Mouse (Mus musculus) lung, postnatal 0 days (tissue): ENCODE measurements around the gene 0610009B22Rik. TPM values are rescaled to one million over a fixed set of nuclear protein-coding genes. Genes with fewer than 3 reads are reported as not detected.
"Not testable (repeated sequence)": the region's sequence is repeated elsewhere in the genome, so short reads cannot be mapped to it uniquely, and the experiment has no call there.

ENCODE experiments used
- ATAC-seq: fragments of 200-750 bp; cut with Nextera tagmentation; 2 replicates; pipeline ENCODE4 v1.8.0; 2017; ENCODE audit warnings: moderate library complexity
- DNase-seq: peaks from one replicate; pipeline ENCODE4 v3.0.0-alpha.2; 2016; ENCODE audit warnings: low spot score
- H3K27ac ChIP-seq: fragments of 300-500 bp; sonication (generic); 2 replicates; pipeline ENCODE4 v1.5.1; 2014; ENCODE audit warnings: antibody characterized with exemption, mild to moderate bottlenecking, low read length, mixed read lengths
- H3K27me3 ChIP-seq: fragments of 300-500 bp; sonication (generic); replicated peaks from 2 replicates; pipeline ENCODE4 v1.6.1; 2014; ENCODE audit warnings: low read length, mixed read lengths; ENCODE audit not compliant: insufficient read depth
- H3K36me3 ChIP-seq: fragments of 300-500 bp; sonication (generic); 2 replicates; pipeline ENCODE4 v1.6.1; 2014; ENCODE audit warnings: low read length, mixed read lengths; ENCODE audit not compliant: insufficient read depth
- H3K4me1 ChIP-seq: fragments of 300-500 bp; sonication (generic); 2 replicates; pipeline ENCODE4 v1.6.1; 2014; ENCODE audit warnings: antibody characterized with exemption, low read depth, low read length, mixed read lengths; ENCODE audit not compliant: insufficient read depth
- H3K4me2 ChIP-seq: fragments of 300-500 bp; sonication (generic); replicated peaks from 2 replicates; pipeline ENCODE4 v1.6.1; 2014; ENCODE audit warnings: low read depth, mild to moderate bottlenecking, low read length, moderate library complexity, mixed read lengths
- H3K4me3 ChIP-seq: fragments of 300-500 bp; sonication (generic); 2 replicates; pipeline ENCODE4 v1.5.1; 2014; ENCODE audit warnings: low read depth, low read length
- H3K9ac ChIP-seq: fragments of 300-500 bp; sonication (generic); replicated peaks from 2 replicates; pipeline ENCODE4 v1.6.1; 2014; ENCODE audit warnings: low read depth, mild to moderate bottlenecking
- H3K9me3 ChIP-seq: fragments of 300-500 bp; sonication (generic); 2 replicates; pipeline ENCODE4 v1.6.1; 2016; ENCODE audit warnings: low read length, mixed read lengths
- CTCF ChIP-seq: IDR thresholded peaks from 2 replicates; pipeline ENCODE4 v1.5.1; 2016; ENCODE audit warnings: antibody characterized with exemption, mild to moderate bottlenecking
- EP300 ChIP-seq: IDR thresholded peaks from 2 replicates; pipeline ENCODE4 v1.6.1; 2016; ENCODE audit warnings: antibody characterized with exemption, mild to moderate bottlenecking, control low read depth
- WGBS: fragments of 180-500 bp; shearing (Covaris S2); extraction: QIAGEN DNeasy Blood & Tissue Kit; methylation state at CpG from one replicate; pipeline ENCODE4 v1.1.7; 2014; 5-methylcytosine and 5-hydroxymethylcytosine counted together
- polyA plus RNA-seq: library from polyadenylated mRNA; unstranded; fragments of >200 nt; fragmentation: Nextera tagmentation; extraction: Ambion mirVana; gene quantifications from 2 replicates; pipeline ENCODE4 v1.2.1, GENCODE M21; 2015

The 0610009B22Rik gene
- polyA plus RNA-seq, 1 experiment from 2014 or later, result 95.9 TPM

DNA sequence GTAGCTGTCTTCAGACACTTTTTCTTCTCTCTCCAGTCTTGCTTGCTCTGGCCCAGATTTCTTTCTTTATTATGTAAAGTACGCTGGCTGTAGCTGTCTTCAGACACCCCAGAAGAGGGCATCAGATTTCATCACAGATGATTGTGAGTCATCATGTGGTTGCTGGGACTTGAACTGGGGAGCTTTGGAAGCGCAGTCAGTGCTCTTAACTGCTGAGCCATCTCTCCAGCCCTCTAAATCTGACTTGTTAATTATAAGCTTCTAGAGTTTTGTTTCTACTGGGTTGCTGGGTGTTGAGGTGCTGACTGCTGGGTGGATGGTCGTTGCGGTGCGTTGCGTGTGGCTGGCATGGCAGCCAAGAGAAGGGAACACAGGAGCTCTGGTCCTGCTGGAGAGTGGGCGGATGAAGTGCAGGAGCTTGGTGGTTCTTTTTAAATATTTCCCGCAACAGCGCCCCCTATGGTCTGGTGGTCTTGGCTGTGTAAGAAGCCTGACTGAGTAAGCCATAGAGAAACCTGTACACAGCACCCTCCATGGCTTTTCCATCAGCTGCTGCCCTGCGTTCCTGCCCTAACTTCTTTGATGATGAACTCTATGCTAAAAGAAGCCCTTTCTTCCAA lies 14.8 kb upstream of the 0610009B22Rik start:
- 68% methylated on average over 10 of the region's 10 CpGs for WGBS
- ATAC-seq (no peak), DNase-seq (no peak)
- Histone ChIP-seq H3K9me3 (no peaks in the 10 kb centered on the region), H3K4me3 (no peak overlapping the region), H3K4me2 (no peak overlapping the region), H3K36me3 (peaks cover 23% of the 10 kb centered on the region), H3K27me3 (no peaks in the 10 kb centered on the region), H3K27ac (no peak overlapping the region), H3K4me1 (no peaks in the 10 kb centered on the region), H3K9ac (no peak overlapping the region)
- TF ChIP-seq CTCF (peak; percentile 45), EP300 (no peak)

DNA sequence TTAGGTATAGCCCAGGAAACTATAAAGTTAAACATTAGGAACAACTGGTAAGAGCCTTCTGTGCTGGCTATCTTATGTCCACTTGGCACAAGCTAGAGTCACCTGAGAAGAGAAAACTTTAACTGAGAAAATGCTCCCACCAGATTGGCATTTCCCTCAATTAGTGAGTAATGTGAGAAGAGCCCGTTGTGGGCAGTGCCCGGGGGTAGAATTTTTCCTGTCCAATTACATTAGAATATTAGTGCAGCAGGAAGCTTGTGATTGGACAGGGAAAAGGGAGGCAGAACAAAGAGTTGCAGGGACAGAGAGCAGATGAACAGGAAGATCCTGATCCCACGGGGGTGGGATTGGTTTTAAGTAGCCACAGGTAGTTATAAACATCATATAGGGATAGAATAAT lies 14.2 kb upstream of the 0610009B22Rik start:
- TF ChIP-seq EP300 (no peak), CTCF (no peak)
- no peak for DNase-seq
- H3K36me3 ChIP-seq, result peaks cover 22% of the 10 kb centered on the region
- H3K27me3 ChIP-seq, result no peaks in the 10 kb centered on the region
- ATAC-seq, result no peak
- WGBS, result 81% methylated on average over 3 of the region's 3 CpGs
- no peak overlapping the region for H3K4me2 ChIP-seq
- H3K4me1 ChIP-seq, result no peaks in the 10 kb centered on the region
- no peak overlapping the region for H3K9ac ChIP-seq
- no peak overlapping the region for H3K4me3 ChIP-seq
- H3K9me3 ChIP-seq, result no peaks in the 10 kb centered on the region
- no peak overlapping the region for H3K27ac ChIP-seq

DNA sequence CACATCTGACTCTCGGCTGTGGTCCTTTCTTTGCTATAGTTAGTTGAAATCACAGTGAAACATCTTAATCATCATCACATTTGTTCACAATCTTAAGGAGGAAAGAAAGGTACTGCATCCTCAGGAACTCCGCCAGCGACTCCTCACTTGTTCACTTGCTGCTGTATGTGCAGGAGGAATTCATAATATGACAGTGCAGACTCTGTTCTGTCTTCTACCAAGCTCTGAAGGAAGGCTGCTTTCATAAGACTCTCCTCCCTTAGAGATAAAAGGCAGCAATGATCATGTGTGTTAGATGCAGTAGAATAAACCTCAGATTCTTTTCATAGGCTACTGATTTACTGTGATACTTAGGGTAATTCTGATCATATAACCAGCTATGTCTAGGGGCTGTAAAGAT lies 6.3 kb upstream of the 0610009B22Rik start:
- H3K36me3 ChIP-seq, result peaks cover 16% of the 10 kb centered on the region
- ATAC-seq, result no peak
- no peak for TF ChIP-seq CTCF
- TF ChIP-seq EP300, result no peak

GRCm38 (mm10) chr11:51690597-51690996 lies 1.9 kb upstream of the 0610009B22Rik start:
- not testable (repeated sequence) for H3K9ac ChIP-seq, H3K4me1 ChIP-seq, H3K9me3 ChIP-seq, H3K4me3 ChIP-seq, DNase-seq, H3K27me3 ChIP-seq, ATAC-seq, H3K4me2 ChIP-seq, H3K36me3 ChIP-seq, H3K27ac ChIP-seq
- WGBS, result 95% methylated on average over 1 of the region's 3 CpGs

More for the DNA sequence above, 6.3 kb upstream of the 0610009B22Rik start:
- WGBS, result 91% methylated on average over 3 of the region's 3 CpGs
- Histone ChIP-seq H3K4me2 (no peak overlapping the region), H3K27me3 (no peaks in the 10 kb centered on the region), H3K4me1 (no peaks in the 10 kb centered on the region), H3K9me3 (no peaks in the 10 kb centered on the region), H3K4me3 (no peak overlapping the region), H3K9ac (no peak overlapping the region), H3K27ac (no peak overlapping the region)
- no peak for DNase-seq

DNA sequence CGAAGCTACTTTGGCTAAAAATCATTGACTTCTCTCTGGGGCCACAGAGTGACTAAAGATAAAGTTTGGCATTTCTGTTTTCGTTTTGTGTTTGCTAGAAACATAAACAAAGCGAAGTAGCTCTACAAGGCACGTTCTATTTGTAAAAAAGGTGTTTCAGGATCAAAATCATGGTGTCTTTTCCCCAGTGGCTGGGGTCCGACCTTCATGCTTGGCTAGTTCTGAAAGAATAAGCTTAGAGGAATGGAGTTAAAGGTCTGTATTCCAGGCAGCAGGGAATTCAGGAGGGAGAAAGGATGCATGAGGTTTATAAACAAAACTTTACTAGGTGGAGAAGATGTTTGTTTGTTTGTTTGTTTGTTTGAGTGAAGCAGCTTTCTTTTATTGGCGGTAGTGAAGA lies 669 bp upstream of the 0610009B22Rik start:
- H3K27me3 ChIP-seq, result no peaks in the 10 kb centered on the region
- WGBS, result 21% methylated on average over 6 of the region's 6 CpGs
- ATAC-seq, result no peak

GRCm38 (mm10) chr11:51681976-51682374 lies 6.7 kb downstream of the 0610009B22Rik start:
- 38% methylated on average over 8 of the region's 8 CpGs for WGBS
- no peak for ATAC-seq

More for the DNA sequence above, 669 bp upstream of the 0610009B22Rik start:
- DNase-seq, result no peak
- no peak overlapping the region for H3K9ac ChIP-seq
- H3K4me1 ChIP-seq, result no peaks in the 10 kb centered on the region
- H3K4me3 ChIP-seq, result peak overlapping the region; percentile 56
- no peaks in the 10 kb centered on the region for H3K9me3 ChIP-seq
- 0 out of 2 replicates have a peak, but pooled peaks cover 3% of the 10 kb centered on the region for H3K36me3 ChIP-seq
- peak overlapping the region; percentile 71 for H3K4me2 ChIP-seq
- H3K27ac ChIP-seq, result peak overlapping the region; percentile 99
- TF ChIP-seq CTCF (no peak), EP300 (no peak)

More at GRCm38 (mm10) chr11:51681976-51682374, 6.7 kb downstream of the 0610009B22Rik start:
- H3K9me3 ChIP-seq, result no peaks in the 10 kb centered on the region
- H3K4me3 ChIP-seq, result no peak overlapping the region
- no peak for DNase-seq
- H3K4me1 ChIP-seq, result no peaks in the 10 kb centered on the region
- no peak overlapping the region for H3K27ac ChIP-seq
- no peak overlapping the region for H3K9ac ChIP-seq
- no peak overlapping the region for H3K4me2 ChIP-seq
- TF ChIP-seq CTCF (no peak), EP300 (no peak)
- no peaks in the 10 kb centered on the region for H3K27me3 ChIP-seq
- H3K36me3 ChIP-seq, result 0 out of 2 replicates have a peak, but pooled peaks cover 3% of the 10 kb centered on the region
